Mouse (Mus musculus): ENCODE results near the gene 2610507B11Rik.

Gene 2610507B11Rik

DNA sequence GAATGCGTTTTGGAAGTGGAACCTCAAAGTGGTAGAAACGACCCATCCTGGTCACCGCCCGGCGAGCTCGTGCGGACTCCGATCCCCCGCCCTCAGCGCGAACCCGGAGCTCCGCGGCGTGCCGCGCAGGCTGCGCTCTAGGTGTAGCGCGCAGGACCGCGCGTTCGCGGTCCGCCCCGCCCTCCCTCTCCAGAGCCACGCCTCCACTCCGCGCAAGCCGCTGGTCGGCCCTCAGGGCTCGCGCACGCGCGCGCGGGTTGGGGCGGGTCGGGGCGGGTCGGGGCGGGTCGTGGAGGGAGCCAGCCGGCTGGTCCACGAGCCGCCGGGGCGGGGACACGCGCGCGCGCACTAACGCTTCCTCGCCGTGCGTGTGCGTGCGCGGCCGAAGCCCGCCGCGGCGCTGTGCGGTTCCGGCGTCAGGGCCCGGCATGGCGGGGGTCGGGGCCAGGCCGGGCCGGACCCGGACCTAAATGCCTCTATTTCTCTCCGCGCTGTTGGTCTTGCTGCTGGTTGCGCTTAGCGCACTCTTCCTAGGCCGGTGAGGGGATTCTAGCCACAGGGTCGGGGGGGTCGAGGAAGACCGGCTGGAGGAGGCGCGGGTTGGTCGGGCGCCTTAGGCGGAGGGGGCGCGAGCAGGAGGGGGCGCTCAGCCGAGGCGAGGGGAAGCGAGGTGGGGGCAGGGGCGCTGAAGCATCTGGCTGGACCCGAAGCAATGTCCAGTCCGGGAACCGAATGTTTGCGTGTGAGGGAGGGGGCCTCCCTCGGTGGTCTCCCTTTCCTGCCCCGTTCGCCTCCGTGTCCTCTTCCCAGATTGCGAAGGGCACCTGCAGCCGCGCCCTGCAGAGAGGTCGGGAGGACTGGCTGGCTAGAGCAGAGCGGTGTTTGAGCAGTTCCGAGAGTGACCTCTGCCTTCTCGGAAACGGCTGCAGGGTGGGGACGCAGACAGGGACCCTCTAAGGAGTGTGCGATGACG, at the start of gene 2610507B11Rik:
2610507B11Rik (plus strand) TSS at position 373 of the 973 bp plus-strand sequence.
- peak; percentile 95 for DNase-seq (ENCODE audit: low spot score)

DNA sequence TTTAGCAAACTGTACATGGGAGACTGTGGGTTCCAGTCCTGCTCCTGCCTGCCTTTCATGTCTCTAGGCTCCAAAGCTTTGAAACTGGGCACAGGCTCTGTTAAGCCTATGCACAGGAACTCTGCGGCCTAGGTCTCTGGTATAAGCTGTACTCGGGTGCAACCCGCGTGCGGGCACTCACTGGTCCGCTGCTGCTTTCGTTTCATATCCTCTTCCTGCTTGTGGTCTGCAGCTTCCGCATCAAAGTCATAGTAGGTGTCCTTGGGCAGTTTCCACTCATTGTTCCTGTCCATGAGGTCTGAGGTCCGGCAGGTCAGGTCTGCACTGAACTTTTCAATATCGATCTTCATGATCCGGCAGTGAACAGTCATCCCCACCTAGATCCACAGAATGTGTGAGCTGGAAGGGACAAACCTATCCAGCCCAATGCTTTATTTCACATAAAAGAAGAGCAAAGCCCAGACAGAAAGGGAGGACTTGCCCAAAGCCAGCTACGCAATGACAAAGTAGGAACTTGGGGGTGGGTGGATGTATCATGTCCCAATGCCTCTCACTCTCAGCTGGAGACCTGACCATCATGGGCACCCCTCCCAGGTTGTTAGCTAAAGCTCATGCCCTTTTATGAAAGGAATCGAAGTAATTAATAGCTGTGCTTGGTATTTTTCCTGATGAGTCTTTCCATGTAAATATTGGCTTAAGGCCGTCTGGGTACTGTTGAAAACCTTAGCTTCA, 48.3 kb upstream of the 2610507B11Rik start:
- DNase-seq (ENCODE audit: low spot score), result no peak

DNA sequence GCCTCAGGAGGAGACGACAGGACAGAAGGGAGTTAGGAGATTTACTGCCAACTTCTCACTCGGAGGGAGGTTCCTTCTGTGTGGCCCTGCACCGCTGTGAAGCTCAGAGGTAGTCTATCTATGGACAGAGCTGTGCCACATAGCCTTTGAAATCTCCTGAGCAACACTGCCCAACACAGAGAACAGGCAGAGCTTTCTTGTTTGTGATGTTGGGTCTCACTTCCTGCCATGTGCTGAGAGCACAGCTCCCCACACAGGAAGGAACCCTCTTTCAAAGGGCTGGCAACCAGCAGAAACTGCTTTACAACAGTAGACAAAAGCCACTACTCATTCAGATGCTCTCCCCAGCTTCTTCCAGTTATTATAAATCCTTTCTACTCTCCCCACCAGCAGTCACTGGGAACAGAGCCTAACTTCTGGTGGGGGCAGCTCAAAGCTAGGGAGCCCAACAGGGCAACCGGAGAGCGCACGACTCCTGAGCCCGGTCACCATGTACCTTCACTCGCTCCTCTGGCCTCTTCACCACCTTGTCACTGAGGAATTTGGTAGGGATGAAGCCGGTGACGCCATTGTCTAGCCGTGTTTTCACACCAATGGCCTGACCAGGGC, 45.7 kb upstream of the 2610507B11Rik start:
- DNase-seq (ENCODE audit: low spot score), result no peak

DNA sequence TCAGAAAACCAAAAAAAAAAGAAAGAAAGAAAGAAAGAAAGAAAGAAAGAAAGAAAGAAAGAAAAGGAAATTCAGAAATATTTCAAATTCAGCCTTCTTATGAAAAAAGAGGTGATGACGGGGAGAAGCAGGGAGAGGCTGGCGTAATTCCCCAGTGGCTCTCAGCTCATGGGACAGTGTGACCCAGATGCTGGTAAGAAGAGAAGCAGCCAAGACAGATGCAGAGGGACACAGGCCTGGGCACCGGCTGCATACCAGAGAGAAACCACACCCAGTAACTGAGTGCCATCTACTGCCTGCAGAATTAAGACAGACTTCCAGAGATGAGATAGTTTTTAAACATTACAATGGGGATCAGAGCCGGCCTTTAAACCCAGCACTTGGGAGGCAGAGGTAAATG, 38.0 kb upstream of the 2610507B11Rik start:
- DNase-seq (ENCODE audit: low spot score), result no peak

DNA sequence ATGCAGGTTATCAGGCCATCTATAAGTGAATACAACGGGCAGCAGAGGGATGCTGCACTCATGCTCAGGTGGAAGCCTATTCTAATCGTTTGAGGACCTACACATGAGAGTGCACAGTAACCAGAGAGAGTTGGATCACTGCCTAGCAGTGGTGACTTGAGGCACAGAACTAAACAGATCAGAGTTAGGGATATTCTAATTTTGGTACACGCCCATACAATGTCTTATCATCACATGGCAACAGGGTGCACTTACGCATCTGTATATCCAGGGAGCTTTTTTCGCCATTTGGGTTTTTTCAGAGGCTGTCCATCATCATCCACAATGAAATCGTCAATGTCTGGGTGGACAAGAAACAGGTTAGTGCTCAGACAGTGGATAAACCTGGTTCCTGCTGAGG, 30.0 kb upstream of the 2610507B11Rik start:
- no peak for DNase-seq (ENCODE audit: low spot score)

DNA sequence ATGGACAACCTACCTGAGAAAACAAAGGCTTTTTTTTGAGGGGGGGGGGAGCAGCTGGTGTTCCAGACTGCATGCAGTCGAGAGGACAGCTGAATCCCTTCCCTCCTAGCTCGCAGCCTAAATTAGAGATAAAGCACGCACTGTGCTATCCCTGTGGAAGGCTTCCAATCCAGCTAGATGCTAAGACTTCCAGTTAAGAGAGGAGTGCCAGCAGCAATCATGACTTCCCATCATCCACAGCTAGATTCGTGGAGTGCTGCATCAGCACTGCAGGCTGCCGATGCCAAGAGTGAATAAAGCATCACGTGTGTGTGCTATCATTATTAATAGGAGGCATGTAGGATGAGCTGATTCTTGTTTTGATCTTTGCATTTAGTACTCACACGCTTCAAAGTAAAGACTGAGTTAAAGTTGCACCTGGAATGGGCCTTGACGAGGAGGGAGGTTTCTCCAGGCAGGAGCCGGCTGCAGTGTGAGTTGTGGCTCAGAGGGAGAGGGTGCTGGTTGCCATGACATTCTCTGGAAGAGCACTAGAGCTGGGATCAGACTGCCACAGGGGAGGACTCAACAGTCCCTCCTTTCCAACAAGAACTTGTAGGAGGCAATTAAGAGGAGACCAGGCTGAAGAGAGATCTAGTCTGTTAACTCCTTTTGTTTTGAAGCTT, 21.2 kb upstream of the 2610507B11Rik start:
- DNase-seq (ENCODE audit: low spot score), result no peak

DNA sequence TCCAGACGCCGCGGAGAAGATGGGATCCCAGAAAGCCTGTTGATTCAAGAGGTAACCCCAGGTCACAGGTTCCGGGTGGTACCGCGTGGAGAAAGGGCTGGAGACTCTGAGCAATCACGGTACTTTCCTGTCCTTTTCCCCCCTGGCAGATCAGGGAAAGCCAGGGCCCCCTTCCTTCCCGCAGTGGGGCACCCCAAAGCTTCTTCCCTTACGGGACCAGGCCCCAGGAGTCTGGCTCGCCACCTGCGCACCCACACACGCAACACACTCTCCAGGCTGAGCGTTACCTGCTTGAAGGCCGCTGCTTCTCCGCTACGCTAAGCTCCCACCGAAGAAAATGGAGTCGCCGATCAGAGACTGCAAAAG, 16.3 kb upstream of the 2610507B11Rik start:
- peak; percentile 21 for DNase-seq (ENCODE audit: low spot score)

DNA sequence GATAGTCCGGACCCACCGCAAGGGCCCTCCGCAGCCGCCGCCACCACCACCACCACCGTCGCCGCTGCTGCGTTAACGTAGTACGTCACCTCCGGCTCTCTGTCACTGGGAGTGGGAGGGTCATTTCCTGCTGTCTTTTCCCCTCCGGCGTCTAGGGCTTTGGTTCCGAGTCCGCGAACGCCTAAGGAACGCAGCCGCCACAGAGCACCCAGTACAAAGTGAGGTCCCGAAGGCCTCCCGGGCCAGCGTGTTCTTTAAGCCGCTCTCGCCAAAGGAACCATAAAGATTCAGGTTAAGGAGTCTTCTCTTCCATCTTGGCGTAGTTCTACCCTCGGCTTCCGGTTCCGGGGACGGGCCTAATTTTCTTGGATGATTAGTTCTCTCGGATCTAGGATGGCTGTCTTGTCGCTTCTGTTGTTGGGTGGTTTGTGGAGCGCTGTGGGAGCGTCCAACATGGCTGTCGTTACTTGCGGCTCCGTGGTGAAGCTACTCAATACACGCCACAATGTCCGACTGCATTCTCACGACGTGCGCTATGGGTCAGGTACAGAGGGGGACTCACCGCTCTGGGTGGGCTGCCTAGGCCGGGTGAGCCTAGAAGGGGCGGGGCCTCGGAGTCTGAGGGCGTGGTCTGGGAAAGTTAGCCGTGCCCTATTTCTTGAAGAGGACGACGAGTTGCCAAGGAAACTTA, 15.8 kb upstream of the 2610507B11Rik start, which contains the start of the genes Sdf2 and Supt6:
Sdf2 (plus strand) TSS at position 120 of the 691 bp plus-strand sequence.
Supt6 (minus strand) TSS at position 361 of the 691 bp plus-strand sequence.
- peak; percentile 91 for DNase-seq (ENCODE audit: low spot score)

GRCm38 (mm10) chr11:78246318-78247011, 15.1 kb upstream of the 2610507B11Rik start:
- no peak for DNase-seq (ENCODE audit: low spot score)

GRCm38 (mm10) chr11:78247012-78247348, 14.6 kb upstream of the 2610507B11Rik start:
- no peak for DNase-seq (ENCODE audit: low spot score)

DNA sequence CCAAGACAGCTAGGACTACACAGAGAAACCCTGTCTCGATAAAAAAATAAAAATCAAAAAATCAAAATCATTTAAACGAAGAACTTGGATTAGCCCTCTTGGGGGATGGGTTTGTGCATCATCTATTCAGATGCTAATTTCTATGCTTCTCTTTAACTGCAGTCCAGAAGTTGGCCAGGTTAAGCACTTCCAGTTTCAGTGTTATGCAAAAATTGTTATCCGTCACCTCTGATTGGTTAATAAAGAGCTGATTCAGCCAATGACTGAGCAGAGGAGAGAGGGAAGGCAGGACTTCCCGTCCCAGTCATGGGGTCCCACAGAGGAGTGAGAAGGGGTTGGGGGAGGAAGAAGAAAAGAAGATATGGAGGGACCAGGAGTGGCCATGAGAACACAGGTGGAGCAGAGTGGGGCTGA, 13.8 kb upstream of the 2610507B11Rik start:
- peak; percentile 13 for DNase-seq (ENCODE audit: low spot score)

GRCm38 (mm10) chr11:78256618-78257017, 4.9 kb upstream of the 2610507B11Rik start:
- DNase-seq (ENCODE audit: low spot score), result no peak

- no peak for DNase-seq (ENCODE audit: low spot score)
Measured at GRCm38 (mm10) chr11:78260489-78261258, 878 bp upstream of the 2610507B11Rik start.

GRCm38 (mm10) chr11:78262550-78262949, 998 bp downstream of the 2610507B11Rik start:
- peak; percentile 78 for DNase-seq (ENCODE audit: low spot score)

DNA sequence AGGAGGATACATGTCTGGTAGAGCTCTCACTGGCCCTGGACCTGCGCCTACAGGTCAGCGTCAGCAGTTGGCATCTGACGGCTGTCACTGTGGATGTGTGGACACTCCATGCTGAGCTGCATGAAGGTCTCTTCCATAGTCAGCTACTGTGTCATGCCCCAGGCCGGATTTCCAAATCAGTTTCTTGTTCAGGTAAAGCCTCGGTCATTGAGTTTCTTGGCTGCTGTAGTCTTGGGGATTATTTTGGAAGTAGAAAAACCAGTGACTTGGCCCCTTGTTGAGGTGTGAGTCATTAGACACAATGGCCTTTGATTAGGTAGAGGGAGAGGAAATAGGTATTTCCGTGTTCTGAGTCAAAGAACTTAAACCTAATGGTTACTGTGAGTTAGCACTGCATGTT, 4.0 kb downstream of the 2610507B11Rik start:
- no peak for DNase-seq (ENCODE audit: low spot score)

DNA sequence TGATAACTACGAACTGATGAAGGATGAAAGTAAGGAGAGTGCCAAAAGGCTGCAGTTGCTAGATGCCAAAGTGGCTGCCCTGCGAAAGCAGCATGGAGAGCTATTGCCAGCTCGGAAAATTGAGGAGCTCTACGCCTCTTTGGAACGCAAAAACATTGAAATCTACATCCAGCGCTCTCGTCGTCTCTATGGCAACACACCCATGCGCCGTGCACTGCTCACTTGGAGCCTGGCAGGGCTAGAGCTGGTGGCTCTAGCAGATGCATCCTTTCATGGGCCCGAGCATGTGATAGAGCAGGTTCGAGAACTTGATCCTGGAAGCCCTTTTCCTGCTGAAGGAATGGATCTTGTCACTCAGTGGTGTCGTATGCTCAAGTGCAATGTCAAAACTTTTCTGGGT, 10.4 kb downstream of the 2610507B11Rik start:
- no peak for DNase-seq (ENCODE audit: low spot score)

DNA sequence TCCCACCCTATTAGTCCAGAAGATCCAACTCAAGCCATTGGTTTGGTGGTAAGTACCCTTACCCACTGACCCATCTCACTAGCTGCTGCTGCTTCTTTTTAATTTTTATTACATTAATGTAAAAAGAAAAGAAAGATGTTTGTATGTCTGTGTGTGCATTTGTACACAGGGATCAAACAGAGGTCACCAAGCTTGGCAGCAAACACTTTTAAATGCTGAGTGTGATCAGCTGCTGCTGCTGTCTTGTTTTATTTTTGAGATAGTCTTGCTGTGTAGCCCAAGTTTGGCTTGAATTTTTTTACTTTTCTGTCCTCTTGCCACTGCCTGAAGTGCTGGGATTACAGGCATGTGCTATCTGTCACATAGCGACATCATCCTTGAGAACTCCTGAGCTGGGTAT, 14.0 kb downstream of the 2610507B11Rik start:
- no peak for DNase-seq (ENCODE audit: low spot score)

DNA sequence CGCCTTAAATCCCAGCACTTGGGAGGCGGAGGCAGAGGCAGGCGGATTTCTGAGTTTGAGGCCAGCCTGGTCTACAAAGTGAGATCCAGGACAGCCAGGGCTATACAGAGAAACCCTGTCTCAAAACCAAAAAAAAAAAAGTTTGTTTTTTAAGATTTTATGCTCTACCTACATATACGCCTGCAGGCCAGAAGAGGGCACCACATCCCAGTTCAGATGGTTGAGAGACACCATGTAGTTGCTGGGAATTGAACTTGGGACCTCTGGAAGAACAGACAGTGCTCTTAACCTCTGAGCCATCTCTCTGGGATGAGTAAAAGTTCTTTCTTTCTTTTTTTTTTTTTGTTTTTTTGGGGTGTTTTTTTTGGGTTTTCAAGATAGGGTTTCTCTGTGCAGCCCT, 14.6 kb downstream of the 2610507B11Rik start:
- peak; percentile 11 for DNase-seq (ENCODE audit: low spot score)

- DNase-seq (ENCODE audit: low spot score), result no peak
Measured at GRCm38 (mm10) chr11:78278853-78279252, 17.3 kb downstream of the 2610507B11Rik start.

GRCm38 (mm10) chr11:78279586-78279985, 18.0 kb downstream of the 2610507B11Rik start:
- no peak for DNase-seq (ENCODE audit: low spot score)

Measured in retina, embryonic 14.5 days (tissue).